Mouse (Mus musculus) G1E (cell line): ENCODE data around the gene Ccdc191.

ENCODE experiments used
- CTCF ChIP-seq: IDR thresholded peaks from 2 replicates; pipeline ENCODE4 v1.5.1; 2012; ENCODE audit warnings: low read depth, low read length, inconsistent platforms, mixed read lengths
- TAL1 ChIP-seq: conservative IDR thresholded peaks from 2 replicates; pipeline ENCODE4 v1.6.1; 2012; ENCODE audit warnings: low read depth, low read length, inconsistent platforms, mixed read lengths

DNA sequence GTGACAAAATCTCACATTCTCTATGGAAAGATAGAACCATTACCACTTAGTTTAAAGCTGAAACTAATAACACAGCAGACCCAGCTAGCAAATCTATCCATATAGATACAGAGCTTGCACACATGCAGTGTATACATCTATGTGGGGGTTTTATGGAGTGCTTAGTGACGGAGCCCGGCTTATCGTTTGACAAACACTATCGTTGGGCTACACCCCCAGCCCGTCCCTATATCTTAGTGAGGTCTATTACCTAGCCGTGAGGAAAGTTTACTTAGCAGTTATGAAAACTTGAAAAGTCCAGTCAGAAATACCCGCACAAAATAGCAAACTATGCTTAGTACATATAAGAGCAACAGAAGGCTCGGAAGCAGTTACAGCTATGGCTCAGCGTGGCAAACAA is 82.1 kb downstream of the Ccdc191 start:
- TF ChIP-seq TAL1 (no peak), CTCF (no peak)
